ENCODE assay signal across 20 mouse cellular contexts in genomic region chr8:123329961-123330360, GRCm38 (mm10). TPM values are rescaled to one million over a fixed set of nuclear protein-coding genes. Genes with fewer than 3 reads are reported as not detected.
DNase-seq lines count a peak whose midpoint lies in the region; ATAC-seq lines count a peak whose summit lies in the region.
"Had no signal": no experiment of that assay in that cellular context is flagged by ENCODE, and none has a peak within 500 bp of the region (broad histone marks: within the 10 kb centered on the region; RNA-seq: fewer than 3 reads in every experiment).

No protein-coding gene starts in this region.

- no peak overlapping the region for H3K9ac ChIP-seq in liver, embryonic 12.5 days
- H3K9ac ChIP-seq in liver, embryonic 11.5 days (ENCODE audit: low read depth, low read length): no peak overlapping the region
- H3K9ac ChIP-seq: embryonic facial prominence, embryonic 12.5 days; forebrain, embryonic 13.5 days; forebrain, embryonic 15.5 days had no signal

- DNase-seq in kidney, adult 18-20 months: peak; percentile 14
- DNase-seq in kidney, postnatal 4 days: no peak
- DNase-seq in kidney, adult 9 months: peak; percentile 52
- no peak for DNase-seq in kidney, adult 8-10 months
- no peak for DNase-seq in liver, embryonic 11.5 days (ENCODE audit: low spot score)
- peak; percentile 47 for DNase-seq in yolk sac, embryonic 10.5 days (ENCODE audit: low spot score)
- DNase-seq in thymus, postnatal 25 days: no peak
- DNase-seq: adrenal gland, adult 2 months; adrenal gland, postnatal 10 days; adrenal gland, postnatal 36 days; cerebellum, adult 11-12 months; cerebellum, adult 2 months; cerebellum, adult 9-10 months; cerebellum, postnatal 10 days; cerebellum, postnatal 25 days had no signal

- peaks cover 43% of the 10 kb centered on the region for H3K27me3 ChIP-seq in liver, embryonic 12.5 days (replicated peaks)
- H3K27me3 ChIP-seq in liver, embryonic 11.5 days (replicated peaks; ENCODE audit: control insufficient read depth, insufficient read depth, low read length): peaks cover 4% of the 10 kb centered on the region; the same call in 1 of the 2 replicates
- H3K27me3 ChIP-seq: forebrain, embryonic 13.5 days; forebrain, embryonic 15.5 days had no signal

- no peak overlapping the region for H3K4me3 ChIP-seq in liver, embryonic 12.5 days
- H3K4me3 ChIP-seq in liver, embryonic 11.5 days (ENCODE audit: low read depth, low read length): no peak overlapping the region
- H3K4me3 ChIP-seq: embryonic facial prominence, embryonic 10.5 days; embryonic facial prominence, embryonic 12.5 days; forebrain, embryonic 13.5 days; forebrain, embryonic 15.5 days had no signal

- no peak for ATAC-seq in liver, embryonic 12.5 days
- no peak for ATAC-seq in liver, embryonic 11.5 days (replicated peaks; ENCODE audit: low FRiP score)
- ATAC-seq: forebrain, embryonic 13.5 days; forebrain, embryonic 15.5 days had no signal

- 64% methylated on average over 5 of the region's 5 CpGs for WGBS in liver, embryonic 12.5 days (ENCODE audit: insufficient replicate concordance)
- 65% methylated on average over 5 of the region's 5 CpGs for WGBS in liver, embryonic 11.5 days

- H3K4me1 ChIP-seq in liver, embryonic 12.5 days: peaks cover 68% of the 10 kb centered on the region
- peaks cover 28% of the 10 kb centered on the region for H3K4me1 ChIP-seq in liver, embryonic 11.5 days (replicated peaks; ENCODE audit: control insufficient read depth, insufficient read depth, low read length)

- 0 out of 2 replicates have a peak overlapping the region, but pooled peaks have one; percentile 10 for H3K27ac ChIP-seq in liver, embryonic 12.5 days
- no peak overlapping the region for H3K27ac ChIP-seq in liver, embryonic 11.5 days (ENCODE audit: low read depth, low read length)
- H3K27ac ChIP-seq: embryonic facial prominence, embryonic 10.5 days; embryonic facial prominence, embryonic 12.5 days; forebrain, embryonic 13.5 days; forebrain, embryonic 15.5 days had no signal

- H3K4me2 ChIP-seq in liver, embryonic 12.5 days: no peak overlapping the region
- H3K4me2 ChIP-seq in liver, embryonic 11.5 days: no peak overlapping the region
- H3K4me2 ChIP-seq: embryonic facial prominence, embryonic 12.5 days; forebrain, embryonic 13.5 days; forebrain, embryonic 15.5 days had no signal

- H3K36me3 ChIP-seq in liver, embryonic 12.5 days: no peaks in the 10 kb centered on the region
- H3K36me3 ChIP-seq in liver, embryonic 11.5 days (ENCODE audit: control insufficient read depth, insufficient read depth, low read length): no peaks in the 10 kb centered on the region
- H3K36me3 ChIP-seq: embryonic facial prominence, embryonic 10.5 days; embryonic facial prominence, embryonic 12.5 days; forebrain, embryonic 15.5 days had no signal

- no peaks in the 10 kb centered on the region for H3K9me3 ChIP-seq in liver, embryonic 12.5 days (replicated peaks)
- no peaks in the 10 kb centered on the region for H3K9me3 ChIP-seq in liver, embryonic 11.5 days (ENCODE audit: control insufficient read depth, low read length)
- H3K9me3 ChIP-seq: embryonic facial prominence, embryonic 10.5 days; embryonic facial prominence, embryonic 12.5 days; forebrain, embryonic 13.5 days; forebrain, embryonic 15.5 days had no signal

RNA-seq across cellular contexts. Expression of gene Spire2, which starts 2.6 kb away (rescaled TPM):
- polyA plus RNA-seq in liver, embryonic 12.5 days (2016; fragmentation: Nextera tagmentation; extraction: Ambion mirVana): 4.6 TPM in 2 replicates
- polyA plus RNA-seq in liver, embryonic 11.5 days (2014; fragmentation: Nextera tagmentation; extraction: Ambion mirVana): 6.5 and 6.7 TPM in 2 replicates

RNA-seq across cellular contexts. Expression of gene Fanca, which starts 11.6 kb away (rescaled TPM):
- polyA plus RNA-seq in liver, embryonic 12.5 days (2016; fragmentation: Nextera tagmentation; extraction: Ambion mirVana): 27.4 and 32.2 TPM in 2 replicates
- 39.7 and 46.8 TPM in 2 replicates for polyA plus RNA-seq in liver, embryonic 11.5 days (2014; fragmentation: Nextera tagmentation; extraction: Ambion mirVana)

RNA-seq across cellular contexts. Expression of gene Tcf25, which starts 43.6 kb away (rescaled TPM):
- polyA plus RNA-seq in liver, embryonic 12.5 days (2016; fragmentation: Nextera tagmentation; extraction: Ambion mirVana): 79.2 and 94.3 TPM in 2 replicates
- polyA plus RNA-seq in liver, embryonic 11.5 days (2014; fragmentation: Nextera tagmentation; extraction: Ambion mirVana): 136 and 147 TPM in 2 replicates

Comparison
In these comparisons a context has a peak if more than half of its experiments do, and no peak if none do; other contexts are left out.
1. DNase-seq: peak in kidney, adult 18-20 months (single experiment), kidney, adult 9 months (single experiment) and yolk sac, embryonic 10.5 days (single experiment); none in kidney, postnatal 4 days (0 of 2), kidney, adult 8-10 months (0 of 2), liver, embryonic 11.5 days (single experiment) and thymus, postnatal 25 days (single experiment).